Mouse (Mus musculus): ENCODE results near the gene Gm20795. TPM values are rescaled to one million over a fixed set of nuclear protein-coding genes. Genes with fewer than 3 reads are reported as not detected.
"Not testable (repeated sequence)": the region's sequence is repeated elsewhere in the genome, so short reads cannot be mapped to it uniquely, and the experiment has no call there.

Gene Gm20795
- polyA plus RNA-seq (2014; fragmentation: Nextera tagmentation; extraction: Ambion mirVana): not detected in 2 replicates

DNA sequence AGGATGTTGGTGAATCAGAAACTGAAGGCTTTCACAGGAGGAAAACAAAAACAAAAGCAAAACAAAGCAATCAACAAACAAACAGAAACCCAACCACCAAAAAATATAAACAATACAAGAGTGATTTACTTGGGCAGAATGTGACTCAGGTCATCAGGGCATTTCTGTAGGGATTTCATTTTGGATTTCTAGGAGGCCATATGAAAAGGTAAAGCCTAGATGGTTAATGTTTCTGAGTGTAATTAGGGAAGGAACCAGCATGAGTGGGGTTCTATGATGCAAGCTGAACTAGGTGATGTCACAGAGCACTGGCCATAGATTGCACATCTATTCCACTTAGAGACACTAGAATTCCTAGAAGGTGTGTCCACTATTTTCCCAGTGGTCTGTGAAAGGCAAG lies at the start of gene Gm20795:
Gene Gm20795 (plus strand): TSS at position 301 of the 400 bp plus-strand sequence.
- H3K27ac ChIP-seq (ENCODE audit: low read depth, low read length); H3K9me3 ChIP-seq (replicated peaks; ENCODE audit: control insufficient read depth, low read length); H3K4me1 ChIP-seq (ENCODE audit: control insufficient read depth, insufficient read depth, low read length); H3K4me2 ChIP-seq; H3K9ac ChIP-seq (ENCODE audit: low read depth, low read length); H3K4me3 ChIP-seq (ENCODE audit: low read depth, low read length); H3K36me3 ChIP-seq (ENCODE audit: control insufficient read depth, insufficient read depth, low read length); H3K27me3 ChIP-seq (ENCODE audit: control insufficient read depth, insufficient read depth, low read length); ATAC-seq (replicated peaks; ENCODE audit: insufficient number of reproducible peaks, low FRiP score, low TSS enrichment): not testable (repeated sequence)

- WGBS (ENCODE audit: insufficient replicate concordance): no CpG with 5 or more reads among the region's 3 CpGs
Measured at GRCm38 (mm10) chrY:40775665-40776064, 29.0 kb upstream of the Gm20795 start, which contains the start of gene Gm21797. TSS of gene Gm21797 (minus strand) at chrY:40775765.

More at GRCm38 (mm10) chrY:40775665-40776064, 29.0 kb upstream of the Gm20795 start, which contains the start of gene Gm21797:
- not testable (repeated sequence) for H3K27me3 ChIP-seq (ENCODE audit: control insufficient read depth, insufficient read depth, low read length); H3K4me1 ChIP-seq (ENCODE audit: control insufficient read depth, insufficient read depth, low read length); H3K4me2 ChIP-seq; H3K27ac ChIP-seq (ENCODE audit: low read depth, low read length); H3K9ac ChIP-seq (ENCODE audit: low read depth, low read length); H3K9me3 ChIP-seq (replicated peaks; ENCODE audit: control insufficient read depth, low read length); H3K36me3 ChIP-seq (ENCODE audit: control insufficient read depth, insufficient read depth, low read length); ATAC-seq (replicated peaks; ENCODE audit: insufficient number of reproducible peaks, low FRiP score, low TSS enrichment); H3K4me3 ChIP-seq (ENCODE audit: low read depth, low read length)

Other genes starting within 250 kb of the Gm20795 start
- gene Gm21852, start 152.9 kb upstream of the Gm20795 start, polyA plus RNA-seq (2014; fragmentation: Nextera tagmentation; extraction: Ambion mirVana): not detected in 2 replicates
- gene Gm21797, start 29.1 kb upstream of the Gm20795 start, polyA plus RNA-seq (2014; fragmentation: Nextera tagmentation; extraction: Ambion mirVana): not detected in 2 replicates